Mouse (Mus musculus) right cerebral cortex, postnatal 36 days (tissue): ENCODE measurements around the gene Cfd.
"Not testable (repeated sequence)": the region's sequence is repeated elsewhere in the genome, so short reads cannot be mapped to it uniquely, and the experiment has no call there.

Experiments used
- DNase-seq, 2 experiments: peaks; one replicate each; pipeline ENCODE4 v3.0.0; 2022; ENCODE audit warnings: low spot score in 2 of 2, mixed read lengths in 1 of 2

Gene Cfd

DNA sequence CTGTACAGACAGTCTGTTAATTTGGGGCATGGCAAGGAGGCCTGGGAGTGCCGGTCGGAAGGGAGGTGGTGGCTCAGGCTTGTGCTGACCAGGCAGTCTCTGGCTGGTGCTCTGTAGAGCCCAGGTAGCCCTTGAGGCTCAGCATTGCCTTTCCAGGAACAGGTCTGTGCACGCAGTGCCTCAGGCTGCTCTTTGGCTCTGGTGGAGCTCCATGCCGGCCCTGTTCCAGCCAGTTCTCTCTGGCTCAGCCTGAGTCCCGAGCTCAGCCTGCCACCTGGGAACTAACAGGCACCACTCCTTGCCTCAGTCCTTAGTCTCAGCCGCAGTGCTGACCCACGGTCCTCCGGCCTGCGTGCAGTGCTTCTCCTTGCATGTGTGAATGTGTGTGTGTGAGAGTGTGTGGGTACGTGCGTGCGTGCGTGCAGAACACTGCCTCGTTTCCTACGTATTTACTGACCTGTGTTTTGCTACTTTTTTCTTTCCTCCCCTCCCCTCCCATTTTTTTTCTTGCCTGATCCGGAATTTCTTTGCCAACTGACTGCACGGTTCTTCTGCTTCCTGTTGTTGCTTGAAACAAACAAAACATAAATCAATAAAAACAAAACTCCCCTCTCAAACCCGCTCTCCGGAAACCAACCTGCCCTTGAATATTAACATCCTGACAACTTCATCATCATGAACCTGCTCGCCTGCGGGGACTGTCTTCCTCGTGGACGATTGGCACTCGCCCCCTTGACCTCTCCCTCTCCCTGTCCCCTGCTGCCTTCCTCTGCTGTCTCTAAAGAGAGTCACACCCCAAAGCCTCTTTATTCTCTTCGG lies 29.2 kb upstream of the Cfd start:
- no peak for DNase-seq

DNA sequence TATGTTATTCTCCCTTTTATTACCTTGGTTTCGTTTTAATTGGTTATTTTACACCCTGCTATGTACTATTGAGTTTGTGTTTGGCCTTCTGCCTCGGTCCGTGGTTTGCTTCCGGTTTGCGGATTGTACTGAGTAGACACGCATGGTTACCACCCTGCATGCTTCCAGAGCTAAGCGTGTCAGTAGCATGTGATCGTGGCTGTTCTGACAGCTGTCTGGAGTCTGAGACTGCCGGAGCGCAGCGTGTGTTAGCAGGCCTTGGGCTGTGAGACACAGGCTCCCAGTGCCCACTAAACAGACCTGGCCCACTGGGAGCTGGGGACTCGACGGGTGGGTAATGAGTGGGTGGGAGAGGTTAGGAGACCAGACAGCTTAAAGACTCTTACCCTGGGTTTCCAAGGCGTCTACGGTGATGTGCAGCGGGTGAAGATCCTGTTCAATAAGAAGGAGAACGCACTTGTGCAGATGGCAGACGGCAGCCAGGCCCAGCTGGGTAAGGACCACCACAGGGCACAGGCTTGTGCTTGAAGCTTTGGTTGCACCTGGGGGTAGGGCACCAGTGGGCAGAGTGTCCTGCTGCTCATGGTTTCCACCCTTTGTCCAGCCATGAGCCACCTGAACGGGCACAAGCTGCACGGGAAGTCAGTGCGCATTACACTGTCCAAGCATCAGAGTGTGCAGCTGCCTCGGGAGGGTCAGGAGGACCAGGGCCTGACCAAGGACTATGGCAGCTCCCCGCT lies 28.4 kb upstream of the Cfd start:
- DNase-seq = no peak

DNA sequence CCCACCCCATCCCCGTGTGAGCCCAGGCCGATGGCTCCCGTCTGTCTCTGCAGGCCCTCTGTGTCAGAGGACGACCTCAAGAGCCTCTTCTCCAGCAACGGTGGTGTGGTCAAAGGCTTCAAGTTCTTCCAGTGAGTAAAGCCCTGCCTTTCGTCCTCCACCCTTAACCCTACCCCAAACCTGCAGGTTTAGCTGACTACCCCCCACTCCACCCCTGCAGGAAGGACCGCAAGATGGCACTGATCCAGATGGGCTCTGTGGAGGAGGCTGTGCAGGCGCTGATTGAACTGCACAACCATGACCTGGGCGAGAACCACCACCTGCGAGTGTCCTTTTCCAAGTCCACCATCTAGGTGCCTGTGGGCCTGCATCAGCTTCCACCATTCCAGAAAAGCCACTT lies 27.7 kb upstream of the Cfd start:
- no peak for DNase-seq

DNA sequence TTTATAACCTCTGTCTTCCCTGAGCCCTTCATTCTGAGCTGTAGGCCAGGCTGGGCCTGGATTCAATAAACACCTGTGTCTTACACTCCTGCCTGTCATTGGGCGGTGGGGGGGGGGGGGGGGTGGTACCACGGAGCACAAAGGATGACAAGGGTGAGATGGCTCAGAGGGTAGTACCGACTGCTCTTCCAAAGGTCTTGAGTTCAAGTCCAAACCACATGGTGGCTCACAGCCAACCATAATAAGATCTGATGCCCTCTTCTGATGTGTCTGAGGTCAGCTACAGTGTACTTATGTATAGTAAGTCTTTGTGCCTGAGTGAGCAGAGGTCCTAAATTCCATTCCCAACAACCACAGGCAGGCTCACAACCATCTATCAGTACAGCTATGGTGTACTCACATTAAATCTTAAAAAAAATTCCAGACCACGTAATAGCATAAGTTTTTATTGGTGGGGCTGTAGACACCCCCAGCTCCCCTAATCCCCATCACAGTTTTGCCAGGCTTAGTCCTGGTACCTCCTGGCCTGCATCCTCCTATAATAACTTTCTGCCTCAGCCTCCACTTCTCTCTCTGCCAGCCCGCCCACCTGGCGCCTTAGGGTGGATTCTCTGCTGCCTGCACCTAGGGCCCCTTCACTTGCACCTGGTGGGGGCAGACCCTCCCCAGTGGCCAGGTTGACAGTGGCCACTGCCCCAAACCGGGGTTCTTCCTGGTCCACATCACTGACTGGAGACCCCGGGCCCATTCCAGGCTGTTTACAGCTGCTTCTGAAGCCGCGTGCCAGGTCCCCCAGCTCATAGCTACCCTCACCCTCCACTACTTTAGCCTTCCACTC lies 26.1 kb upstream of the Cfd start:
- no peak for DNase-seq

DNA sequence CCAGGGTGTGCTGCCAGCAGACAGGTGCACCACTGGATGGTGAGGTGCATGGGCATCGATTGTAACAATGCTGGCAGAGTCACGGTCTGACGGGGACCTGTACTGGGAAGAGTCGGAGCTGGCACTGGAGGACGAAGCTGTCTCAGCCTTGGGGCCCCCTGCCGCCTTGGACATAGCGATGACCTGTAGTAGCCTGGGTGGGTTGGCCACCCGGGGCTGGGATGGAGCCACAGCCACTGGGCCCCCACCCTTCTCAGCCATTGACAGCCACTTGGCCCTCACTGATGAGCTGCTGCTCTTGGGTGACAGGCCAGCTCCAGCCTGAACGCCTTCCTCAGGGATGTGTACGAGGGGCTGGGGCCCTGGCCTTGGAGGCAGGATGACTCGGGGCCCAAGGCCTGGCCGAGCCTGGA lies 25.5 kb upstream of the Cfd start:
- DNase-seq = no peak

DNA sequence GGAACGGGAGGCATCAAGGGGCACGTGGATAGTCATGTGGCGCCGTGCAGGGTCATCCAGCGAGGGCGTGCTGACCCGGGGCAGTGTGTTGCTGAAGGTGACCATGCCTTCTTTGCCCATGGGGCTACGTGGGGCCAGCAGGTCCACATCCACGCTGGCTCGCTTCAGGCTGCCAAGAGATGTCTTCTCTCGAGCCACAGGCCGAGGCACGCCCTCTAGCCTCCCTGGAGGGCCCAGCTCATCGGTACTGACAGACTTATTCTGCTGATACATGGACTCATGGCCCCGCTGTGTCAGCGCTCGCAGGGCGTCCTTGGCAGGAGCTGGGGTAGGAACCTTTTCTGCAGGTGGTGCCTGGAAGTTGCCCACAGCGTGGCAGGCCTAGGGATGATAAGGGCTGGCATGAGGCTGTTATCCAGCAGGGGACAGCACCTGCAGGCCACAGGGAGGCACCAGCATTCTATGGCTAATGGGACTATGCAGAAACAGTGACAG lies 24.8 kb upstream of the Cfd start:
- no peak for DNase-seq

DNA sequence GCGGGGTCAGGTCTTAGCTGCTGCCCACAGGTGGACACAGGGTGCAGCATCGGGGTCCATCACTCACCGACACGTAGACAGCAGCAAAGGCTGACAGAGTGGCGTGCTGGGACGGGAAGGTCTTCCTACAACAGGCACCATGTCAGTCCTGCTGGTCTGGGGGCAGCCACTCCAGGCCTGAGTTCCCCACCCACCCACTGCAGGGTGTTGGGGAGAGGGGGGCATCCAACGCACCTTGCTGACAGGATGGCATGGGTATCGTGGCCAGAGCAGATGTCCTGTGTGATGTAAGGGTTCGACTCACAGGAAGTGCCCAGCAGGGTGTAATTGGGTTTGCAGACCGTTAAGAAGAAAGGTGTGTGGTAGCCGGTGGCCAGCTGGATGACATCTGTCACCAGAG lies 24.1 kb upstream of the Cfd start:
- DNase-seq = no peak

DNA sequence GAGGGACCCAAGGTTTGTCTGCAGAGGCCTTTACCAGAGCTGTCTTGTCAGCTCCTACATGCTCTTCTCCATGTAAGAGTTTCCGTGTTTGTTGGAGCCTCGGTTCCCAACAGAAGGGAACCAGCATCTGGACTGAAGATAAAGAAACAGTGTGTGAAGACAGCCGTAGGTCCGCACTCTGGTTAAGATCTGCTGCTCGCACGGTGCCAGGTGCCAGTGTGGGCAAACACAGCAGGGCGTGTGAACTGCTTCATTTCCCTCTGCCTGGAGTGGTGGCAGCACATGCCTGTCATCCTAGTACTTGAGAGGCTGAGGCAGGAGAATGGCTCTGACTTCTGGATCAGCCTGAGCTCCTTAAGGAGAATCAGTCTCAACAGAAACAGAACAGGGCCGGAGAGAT lies 18.8 kb upstream of the Cfd start:
- DNase-seq = no peak

DNA sequence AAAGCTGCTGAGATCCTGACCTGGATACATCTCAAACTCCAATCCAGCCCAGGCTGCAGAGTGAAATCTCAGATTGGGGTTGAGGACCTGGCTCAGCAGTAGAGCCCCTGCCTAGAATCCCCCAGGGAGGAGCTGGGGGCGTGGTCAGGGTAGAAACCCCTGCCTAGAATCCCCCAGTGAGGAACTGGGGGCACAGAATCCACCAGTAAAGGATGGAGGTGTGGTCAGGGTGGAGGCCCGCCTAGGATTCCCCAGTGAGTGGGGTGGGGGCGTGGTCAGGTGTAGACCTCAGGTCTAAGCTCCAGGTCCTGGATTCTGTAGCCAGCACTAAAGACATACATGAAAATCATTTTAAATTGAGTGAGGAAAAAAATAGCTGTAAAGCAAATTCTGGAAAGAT lies 17.8 kb upstream of the Cfd start:
- DNase-seq = no peak

DNA sequence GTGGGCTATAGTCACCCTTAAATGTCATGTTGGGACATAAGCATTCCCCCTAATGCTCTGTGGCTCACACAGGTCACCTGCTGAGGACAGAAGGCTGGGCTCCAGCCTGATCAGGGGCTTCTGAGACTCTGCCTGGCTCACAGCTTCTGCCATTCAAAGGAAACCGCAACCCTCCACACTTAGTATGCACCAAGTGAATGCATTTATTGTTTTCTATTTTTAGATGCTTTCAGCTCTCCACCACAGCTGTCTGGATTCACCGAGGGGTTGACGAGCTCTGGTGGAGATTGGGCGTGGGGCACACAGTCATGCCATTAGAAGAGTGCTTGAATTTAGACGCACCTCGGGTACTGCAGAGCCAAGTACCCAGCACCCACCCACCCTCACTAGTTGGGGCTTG lies 17.3 kb upstream of the Cfd start:
- DNase-seq = no peak

DNA sequence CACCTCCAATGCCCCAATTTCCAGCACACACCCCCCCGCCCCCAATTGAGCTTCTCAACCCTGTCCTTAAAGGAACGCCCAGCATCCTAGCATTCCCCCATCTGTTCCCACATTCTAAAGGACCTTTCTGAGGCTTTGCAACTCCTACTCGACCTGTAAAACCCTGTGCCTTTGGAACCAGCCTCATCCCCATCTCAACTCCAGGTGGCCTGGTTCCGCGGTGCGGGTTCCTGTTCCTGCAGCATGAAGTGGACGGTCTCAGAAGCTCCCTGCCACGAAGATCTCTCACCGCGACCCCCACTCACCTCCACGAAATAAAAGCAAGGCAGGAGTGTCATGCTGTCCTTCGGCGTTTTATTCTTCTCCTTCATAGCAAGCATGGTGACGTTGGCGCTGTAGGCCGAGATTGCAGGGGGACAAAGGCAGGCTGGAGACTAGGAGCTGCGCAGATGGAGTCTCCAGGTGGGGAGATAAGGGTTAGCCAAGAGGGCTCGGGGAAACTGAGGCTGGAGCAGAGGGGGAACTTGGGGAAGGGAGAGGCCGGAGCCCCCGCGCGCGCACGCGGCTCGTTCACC lies 16.9 kb upstream of the Cfd start:
- DNase-seq = no peak

DNA sequence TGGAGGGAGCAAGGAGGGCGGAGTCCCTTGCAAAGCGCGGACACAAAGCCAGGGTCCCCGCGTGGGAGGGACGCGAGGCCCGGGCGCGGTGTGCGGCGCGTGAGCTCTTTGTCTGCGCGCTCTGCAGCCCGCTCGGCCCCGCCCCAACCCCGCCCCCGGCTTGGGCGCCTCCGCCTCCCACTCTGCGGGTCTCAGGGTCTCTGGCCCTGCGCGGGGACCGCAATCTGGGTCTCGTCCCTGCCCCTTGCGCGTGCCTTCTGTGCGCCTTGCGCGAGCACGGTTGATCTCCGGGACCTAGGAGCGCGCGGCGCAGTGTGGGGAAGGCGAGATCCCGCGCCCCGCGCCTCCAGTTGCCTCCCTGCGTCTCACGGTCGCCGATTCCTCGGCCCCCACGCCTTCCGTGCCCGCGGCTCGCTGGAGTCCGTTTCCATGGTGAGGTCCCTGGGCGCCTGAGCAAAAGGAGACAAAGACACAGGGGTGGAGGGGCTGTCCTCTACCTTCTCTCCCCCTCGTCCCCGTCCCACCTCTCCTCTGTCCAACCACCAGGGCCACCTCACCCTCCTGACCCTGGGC lies 16.3 kb upstream of the Cfd start, which contains the start of the genes Prtn3 and Plppr3:
TSS of gene Prtn3 (plus strand) at position 187 of the 573 bp plus-strand sequence.
TSS of gene Plppr3 (minus strand) at position 345 of the 573 bp plus-strand sequence.
- DNase-seq = no peak

DNA sequence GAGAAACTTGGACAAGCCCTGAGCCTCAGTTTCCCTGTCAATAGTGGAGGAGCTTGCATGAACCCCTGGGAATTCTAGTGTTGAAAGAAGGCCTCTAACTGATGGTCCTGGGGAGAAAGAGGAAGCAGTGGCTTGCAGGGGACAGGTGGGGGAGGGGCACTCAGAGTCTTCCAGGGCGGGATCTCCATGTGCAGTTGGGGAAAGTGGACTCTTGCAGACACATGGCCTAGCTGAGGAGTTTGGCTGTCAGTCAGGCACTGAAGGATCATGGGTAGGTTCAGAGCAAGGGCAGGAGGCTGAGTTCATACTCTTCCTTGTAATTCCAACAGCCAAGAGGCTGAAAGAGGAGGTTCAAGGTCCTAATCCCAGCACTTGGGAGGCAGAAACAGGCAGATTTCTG lies 13.5 kb upstream of the Cfd start:
- DNase-seq = no peak

DNA sequence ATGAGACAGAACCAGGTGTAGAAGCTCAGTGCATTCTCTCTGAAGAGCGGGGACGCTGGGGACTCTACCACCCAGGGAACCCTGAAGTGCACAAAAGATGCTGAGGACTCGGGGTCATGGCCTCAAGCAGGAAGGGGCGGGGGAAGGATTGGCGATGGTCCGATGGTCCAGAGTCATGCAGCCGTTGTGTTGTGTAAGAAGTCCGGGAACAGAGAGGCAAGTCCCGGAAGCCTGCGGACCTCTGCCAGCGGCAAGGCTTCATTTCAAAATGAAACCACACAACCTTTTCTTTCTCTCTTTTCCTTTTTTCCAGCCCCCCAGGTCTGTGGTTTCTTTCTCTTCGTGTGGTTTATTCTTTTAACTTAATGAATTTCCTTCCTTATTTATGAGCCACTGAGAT lies 12.9 kb upstream of the Cfd start:
- DNase-seq = no peak

DNA sequence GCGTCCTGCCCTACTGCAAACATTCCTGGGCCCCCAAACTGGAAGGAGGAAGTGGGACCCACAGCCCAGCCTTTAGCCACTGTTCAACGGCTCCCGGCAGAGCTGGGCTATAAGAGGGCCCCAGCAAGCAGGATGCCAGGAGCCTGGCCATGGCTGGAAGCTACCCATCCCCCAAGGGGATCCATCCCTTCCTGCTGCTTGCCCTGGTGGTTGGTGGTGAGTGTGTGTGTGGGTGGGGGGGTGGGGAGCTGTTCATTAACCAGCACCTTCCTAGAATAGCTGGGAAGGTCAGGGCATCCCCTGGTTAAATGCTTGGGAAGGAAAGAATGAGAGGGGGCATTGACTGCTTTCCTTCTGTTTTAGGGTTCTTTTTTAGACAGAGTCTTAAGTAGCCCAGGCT lies 11.1 kb upstream of the Cfd start:
- DNase-seq = no peak

DNA sequence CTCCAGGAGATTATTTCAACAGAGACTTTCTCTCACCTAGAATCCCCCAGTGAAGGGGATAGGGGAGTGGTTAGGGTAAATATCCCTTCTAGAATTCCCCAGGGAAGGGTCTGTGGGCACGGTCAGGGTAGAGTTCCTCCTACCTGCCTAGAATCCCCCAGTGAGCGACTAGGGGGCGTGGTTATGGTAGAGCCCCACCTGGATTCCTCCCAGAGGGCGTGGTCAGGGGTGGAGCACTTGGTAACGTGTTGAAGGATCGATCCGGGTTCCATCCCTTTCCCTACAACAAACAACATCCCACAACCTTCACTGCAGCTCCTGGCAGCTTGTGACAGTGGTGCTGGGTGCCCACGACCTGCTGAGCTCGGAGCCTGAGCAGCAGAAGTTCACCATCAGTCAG lies 9.9 kb upstream of the Cfd start:
- DNase-seq = no peak

DNA sequence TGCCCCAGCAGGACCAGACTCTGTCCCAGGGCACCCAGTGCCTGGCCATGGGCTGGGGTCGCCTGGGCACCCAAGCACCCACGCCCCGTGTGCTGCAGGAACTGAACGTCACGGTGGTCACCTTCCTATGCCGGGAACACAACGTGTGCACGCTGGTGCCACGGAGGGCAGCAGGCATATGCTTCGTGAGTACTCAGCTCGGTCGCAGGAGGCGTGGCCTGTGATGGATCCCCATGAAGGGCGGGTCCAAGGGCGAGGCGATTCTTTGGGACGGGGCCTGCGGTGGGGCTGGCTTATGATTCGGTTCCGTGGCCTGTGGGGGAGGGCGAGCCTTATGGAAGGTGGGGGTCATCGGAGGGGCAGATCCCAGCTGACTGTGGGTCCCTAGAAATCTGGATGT lies 8.7 kb upstream of the Cfd start:
- no peak for DNase-seq

DNA sequence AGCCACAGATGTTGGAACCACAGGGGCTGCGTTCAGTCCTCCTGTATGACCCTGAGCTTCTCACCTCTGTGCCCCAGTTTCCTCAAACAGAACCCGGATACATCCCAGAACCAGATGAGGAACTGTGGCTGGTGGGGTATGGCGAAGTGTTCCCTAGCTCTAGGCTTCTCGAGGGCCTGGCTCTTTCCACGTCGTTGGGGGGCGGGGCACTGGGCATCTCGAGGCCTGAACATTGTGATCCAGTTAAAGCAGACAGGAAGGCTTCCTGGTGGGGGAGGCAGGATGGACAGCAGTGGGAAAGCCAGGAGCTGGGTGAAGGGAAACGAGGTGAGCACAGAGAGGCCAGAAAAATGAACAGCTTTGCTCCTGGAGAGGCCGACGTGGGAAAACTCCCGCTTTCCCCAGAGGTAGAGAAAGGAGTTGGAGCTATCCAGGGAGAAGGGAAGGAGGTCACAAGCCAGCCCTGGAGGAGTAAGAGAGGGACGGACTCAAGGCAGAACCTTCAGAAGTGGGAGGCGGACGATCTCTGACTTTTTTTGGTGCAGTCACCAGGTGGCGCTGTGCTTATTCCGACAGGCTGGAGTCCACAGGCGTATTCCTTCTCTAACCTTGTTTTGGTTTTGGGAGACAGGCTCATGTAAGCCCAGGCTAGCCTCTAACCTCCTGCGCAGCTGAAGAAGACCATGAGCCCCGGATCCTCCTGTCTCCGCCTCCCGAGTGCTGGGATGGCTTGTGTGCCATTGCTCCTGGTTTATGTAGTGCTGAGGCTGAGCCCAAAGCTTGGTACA lies 7.2 kb upstream of the Cfd start:
- peak; percentile 59 to 69 for DNase-seq

DNA sequence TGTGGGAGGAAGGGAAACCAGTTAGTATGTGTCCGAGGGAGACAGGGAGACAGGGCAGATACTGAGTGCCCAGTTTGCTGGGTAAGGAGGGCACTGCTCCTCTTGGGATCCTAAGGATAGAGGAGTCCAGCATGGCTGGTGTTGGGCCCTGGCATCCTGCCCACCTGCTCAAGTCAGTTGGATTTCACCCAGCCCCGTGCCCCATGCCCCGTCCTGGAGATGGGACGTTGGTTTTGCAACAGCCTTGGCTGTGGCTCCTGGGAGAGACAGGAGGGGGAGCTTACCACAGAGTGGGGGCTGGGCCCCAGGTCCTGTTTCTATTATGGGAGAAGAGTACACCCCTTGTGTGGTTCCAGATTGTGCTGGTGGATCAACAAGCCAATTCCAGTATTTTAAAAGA lies 6.2 kb upstream of the Cfd start:
- no peak for DNase-seq

DNA sequence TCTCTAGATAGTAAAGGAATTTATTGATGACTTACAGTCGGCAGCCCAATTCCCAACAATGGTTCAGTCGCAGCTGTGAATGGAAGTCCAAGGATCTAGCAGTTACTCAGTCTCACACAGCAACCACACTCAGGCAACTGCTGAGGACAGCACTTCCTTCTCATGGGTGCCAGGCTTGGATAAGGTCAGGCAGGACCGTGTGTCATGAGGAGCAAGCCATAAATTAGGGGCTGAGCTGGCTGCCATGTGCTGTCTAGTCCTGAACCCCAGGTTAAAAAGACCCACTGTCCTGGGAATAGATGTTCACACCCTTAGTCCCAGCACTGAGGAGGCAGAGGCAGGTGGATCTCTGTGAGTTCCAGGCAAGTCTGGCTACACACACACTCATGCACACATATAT lies 5.7 kb upstream of the Cfd start:
- DNase-seq = not testable (repeated sequence)

DNA sequence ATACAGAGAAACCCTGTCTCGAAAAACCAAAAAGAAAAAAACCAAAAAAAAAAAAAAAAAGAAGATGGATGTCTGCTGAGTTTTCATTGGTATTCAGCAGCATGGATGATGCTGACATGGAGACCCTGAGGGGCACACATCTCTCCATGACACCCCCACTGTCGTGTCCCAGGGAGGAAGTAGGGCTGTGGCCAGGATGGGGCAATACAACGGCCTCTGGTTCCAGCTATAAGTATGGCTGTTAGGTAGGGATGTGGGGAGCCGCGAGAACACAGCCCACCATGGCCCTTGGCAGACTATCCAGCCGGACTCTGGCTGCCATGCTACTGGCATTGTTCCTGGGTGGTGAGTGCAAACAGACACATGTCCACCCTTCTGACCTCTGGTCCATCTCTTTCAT lies 4.6 kb upstream of the Cfd start, which contains the start of gene Elane:
TSS of gene Elane (plus strand) at position 194 of the 400 bp plus-strand sequence.
- DNase-seq = no peak
